Mouse (Mus musculus) bone marrow, adult 2 months (tissue): ENCODE measurements around the gene Rdh7. TPM values are rescaled to one million over a fixed set of nuclear protein-coding genes. Genes with fewer than 3 reads are reported as not detected.

ENCODE experiments used
- H3K27ac ChIP-seq: fragments of 200-500 bp; 2 replicates; pipeline ENCODE4 v1.5.1; 2012; ENCODE audit warnings: low read depth, mild to moderate bottlenecking, control low read depth, inconsistent platforms, low read length; ENCODE audit not compliant: control insufficient read depth, poor library complexity, insufficient read depth
- H3K4me1 ChIP-seq: fragments of 200-500 bp; 2 replicates; pipeline ENCODE4 v1.6.1; 2011; ENCODE audit warnings: low read length; ENCODE audit not compliant: control insufficient read depth, insufficient read depth
- H3K4me3 ChIP-seq: fragments of 200-500 bp; replicated peaks from 2 replicates; pipeline ENCODE3; 2011; ENCODE audit warnings: mild to moderate bottlenecking, low read depth, low read length, control low read depth; ENCODE audit not compliant: control insufficient read depth
- CTCF ChIP-seq: fragments of 200-500 bp; IDR thresholded peaks from 2 replicates; pipeline ENCODE4 v1.5.1; 2011; ENCODE audit warnings: low read length, control low read depth; ENCODE audit not compliant: control insufficient read depth, insufficient read depth
- POLR2A ChIP-seq: fragments of 200-500 bp; IDR thresholded peaks from 2 replicates; pipeline ENCODE4 v1.6.1; 2011; ENCODE audit warnings: low read depth, mild to moderate bottlenecking, control low read depth, low read length, borderline replicate concordance; ENCODE audit not compliant: control insufficient read depth
- WGBS: fragments of 180-500 bp; shearing (Covaris S2); methylation state at CpG from one replicate; pipeline ENCODE4 v1.1.7; 2018; 5-methylcytosine and 5-hydroxymethylcytosine counted together
- polyA plus RNA-seq: library from polyadenylated mRNA; stranded (reverse); fragments of >200 nt; gene quantifications from 2 replicates; pipeline ENCODE4 v1.2.4, GENCODE M21; 2011; ENCODE audit warnings: low replicate concordance; ENCODE audit not compliant: missing spikeins, insufficient read depth, insufficient read length

Rdh7 gene
- polyA plus RNA-seq: 1.1 and 4.5 TPM in 2 replicates

- no peak for TF ChIP-seq POLR2A
- TF ChIP-seq CTCF: no peak
- Histone ChIP-seq H3K4me1 (no peaks in the 10 kb centered on the region), H3K4me3 (no peak within 1 kb of the TSS), H3K27ac (no peak within 1 kb of the TSS)
Observed at GRCm38 (mm10) chr10:127888605-127889004, at the start of gene Rdh7. Gene Rdh7, minus strand, starts transcription at chr10:127888817.

DNA sequence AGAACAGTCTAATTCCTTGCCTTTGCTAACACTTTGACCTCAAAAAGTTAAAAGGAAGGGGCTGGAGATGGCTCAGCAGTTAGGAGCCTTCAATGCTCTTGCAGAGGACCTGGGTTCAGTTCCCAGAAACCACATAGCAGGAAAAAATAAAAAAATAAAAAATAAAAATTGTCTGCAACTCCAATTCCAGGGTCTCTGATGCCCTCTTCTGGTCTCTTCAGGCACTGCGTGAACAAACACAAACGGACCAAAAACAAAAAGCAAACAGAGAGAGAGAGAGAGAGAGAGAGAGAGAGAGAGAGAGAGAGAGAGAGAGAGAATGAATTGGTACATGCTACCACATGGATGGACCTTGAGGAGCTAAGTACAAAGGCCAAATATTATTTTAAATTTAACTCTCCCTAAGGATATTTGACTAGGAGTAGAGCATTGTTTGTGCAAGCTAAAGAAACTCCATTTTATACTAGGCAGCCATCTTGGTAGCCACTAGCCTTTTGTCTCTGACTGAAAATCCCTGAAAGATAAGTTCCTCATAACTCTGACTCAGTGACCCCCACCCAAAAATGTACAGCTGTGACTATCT, 48.9 kb upstream of the Rdh7 start:
- no peak overlapping the region for H3K27ac ChIP-seq
- 0% methylated on average over 2 of the region's 2 CpGs for WGBS
- TF ChIP-seq POLR2A (no peak), CTCF (no peak)
- H3K4me3 ChIP-seq: no peak overlapping the region
- H3K4me1 ChIP-seq: no peaks in the 10 kb centered on the region

GRCm38 (mm10) chr10:127936747-127937409, 48.3 kb upstream of the Rdh7 start:
- WGBS: 35% methylated on average over 19 of the region's 19 CpGs
- TF ChIP-seq POLR2A (no peak), CTCF (no peak)
- no peak overlapping the region for H3K27ac ChIP-seq

DNA sequence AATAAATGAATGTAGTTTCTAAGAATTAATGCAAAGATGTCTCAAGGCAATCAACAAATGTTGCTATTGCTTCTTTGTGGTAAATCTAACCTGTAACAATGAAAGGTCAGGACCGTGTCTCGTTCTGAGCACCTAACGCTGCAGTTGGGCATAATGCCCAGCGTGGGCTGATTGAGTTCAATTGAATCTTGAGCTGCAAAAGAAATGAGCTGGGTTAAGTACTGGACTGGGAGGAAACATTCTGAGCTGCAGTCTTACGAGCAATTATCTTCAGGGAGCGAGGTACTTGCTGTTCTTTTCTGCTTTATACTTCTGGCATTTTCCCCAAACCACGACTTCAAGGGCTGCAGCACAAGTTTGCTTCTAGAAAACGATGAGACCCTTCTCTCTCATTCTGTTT, 47.7 kb upstream of the Rdh7 start:
- no peak overlapping the region for H3K27ac ChIP-seq

More at GRCm38 (mm10) chr10:127936747-127937409, 48.3 kb upstream of the Rdh7 start:
- Histone ChIP-seq H3K4me3 (no peak overlapping the region), H3K4me1 (no peaks in the 10 kb centered on the region)

GRCm38 (mm10) chr10:127932290-127932926, 43.8 kb upstream of the Rdh7 start:
- Histone ChIP-seq H3K4me1 (no peaks in the 10 kb centered on the region), H3K4me3 (no peak overlapping the region), H3K27ac (no peak overlapping the region)
- TF ChIP-seq POLR2A (no peak), CTCF (no peak)
- 59% methylated on average over 8 of the region's 8 CpGs for WGBS

More for the DNA sequence above, 47.7 kb upstream of the Rdh7 start:
- TF ChIP-seq POLR2A (no peak), CTCF (no peak)
- H3K4me3 ChIP-seq: no peak overlapping the region
- 62% methylated on average over 8 of the region's 8 CpGs for WGBS
- H3K4me1 ChIP-seq: no peaks in the 10 kb centered on the region

- no peak for TF ChIP-seq POLR2A
- no peak for TF ChIP-seq CTCF
- WGBS: 76% methylated on average over 2 of the region's 2 CpGs
- Histone ChIP-seq H3K4me3 (no peak overlapping the region), H3K4me1 (no peaks in the 10 kb centered on the region), H3K27ac (no peak overlapping the region)
Observed at GRCm38 (mm10) chr10:127927737-127928136, 39.1 kb upstream of the Rdh7 start.

DNA sequence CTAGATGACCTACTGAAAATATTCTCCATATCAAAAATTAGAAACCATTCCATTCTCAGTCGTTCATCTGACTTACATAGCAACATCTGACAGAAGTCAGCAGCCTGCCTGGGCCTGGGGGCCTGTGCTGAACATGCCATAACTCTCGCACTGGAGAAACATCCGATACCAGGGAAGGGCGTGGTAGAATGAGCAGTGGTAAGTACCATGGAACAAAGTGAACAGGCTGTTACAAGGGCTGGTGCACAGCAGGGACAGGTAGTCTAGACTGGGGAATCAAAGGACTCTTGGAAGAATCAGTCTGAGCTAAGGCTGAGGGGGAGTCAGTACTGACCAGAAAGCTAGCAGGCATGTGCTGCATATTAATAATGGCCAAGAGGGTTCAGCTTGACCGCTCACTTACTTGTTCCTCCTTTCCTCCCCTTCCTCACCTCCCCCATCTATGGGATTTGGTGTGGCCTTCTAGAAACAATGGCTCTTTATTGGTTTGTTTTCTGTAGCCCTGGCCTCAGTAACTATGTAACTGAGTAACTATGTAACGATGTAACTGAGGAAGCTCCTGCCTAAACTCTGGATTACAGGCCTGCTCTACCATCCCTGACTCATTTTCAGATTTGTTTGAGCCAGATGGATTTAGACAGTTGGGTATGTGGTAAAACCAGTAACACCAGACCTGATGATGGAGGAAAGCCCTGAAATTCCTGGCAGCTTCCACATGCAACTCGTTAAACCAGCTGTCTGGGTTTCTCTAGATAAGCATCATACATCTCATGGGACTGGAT, 36.2 kb upstream of the Rdh7 start:
- WGBS: 73% methylated on average over 7 of the region's 7 CpGs
- TF ChIP-seq CTCF: no peak
- no peak for TF ChIP-seq POLR2A
- H3K4me1 ChIP-seq: no peaks in the 10 kb centered on the region
- no peak overlapping the region for H3K27ac ChIP-seq
- no peak overlapping the region for H3K4me3 ChIP-seq

DNA sequence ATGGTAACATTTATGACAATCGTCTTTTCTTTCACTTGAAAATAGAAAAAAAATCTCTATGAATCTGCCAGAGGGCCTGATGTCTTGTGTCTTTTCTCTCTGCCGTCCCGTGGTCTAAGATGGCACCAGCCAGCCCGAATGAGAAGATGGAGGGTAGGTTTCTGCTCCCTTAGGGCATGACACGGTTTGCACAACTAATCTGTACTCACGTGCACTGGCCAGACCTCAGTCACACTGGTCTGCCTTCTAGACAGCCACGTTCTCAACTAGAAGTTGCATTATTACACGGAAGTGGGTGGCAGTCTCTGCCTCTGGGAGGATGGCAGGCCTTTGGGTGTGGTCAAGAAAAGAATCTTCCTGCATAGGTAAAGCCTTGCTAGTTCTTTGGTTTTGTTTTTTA, 34.4 kb upstream of the Rdh7 start:
- WGBS: 74% methylated on average over 8 of the region's 8 CpGs

More for the DNA sequence above, 34.4 kb upstream of the Rdh7 start:
- H3K4me1 ChIP-seq: no peaks in the 10 kb centered on the region
- no peak overlapping the region for H3K4me3 ChIP-seq
- TF ChIP-seq CTCF (no peak), POLR2A (no peak)
- H3K27ac ChIP-seq: no peak overlapping the region
